Mouse (Mus musculus): ENCODE measurements around the gene Foxa1. TPM values are rescaled to one million over a fixed set of nuclear protein-coding genes. Genes with fewer than 3 reads are reported as not detected.

Gene Foxa1
- polyA plus RNA-seq, 1 experiment, result not detected

- WGBS, result 3% methylated on average over 63 of the region's 63 CpGs
- Histone ChIP-seq H3K27ac (ENCODE audit: insufficient read depth, low read depth, low read length) (no peak overlapping the region), H3K4me3 (ENCODE audit: insufficient read depth, low read depth, low read length) (no peak overlapping the region), H3K4me1 (ENCODE audit: control insufficient read depth, insufficient read depth, low read length) (peaks cover 6% of the 10 kb centered on the region)
- no peak for TF ChIP-seq POLR2A (IDR thresholded peaks at IDR 0.05; ENCODE audit: insufficient read depth, low read depth, low read length)
Measured at GRCm38 (mm10) chr12:57542746-57543626, 3.7 kb downstream of the Foxa1 start.

DNA sequence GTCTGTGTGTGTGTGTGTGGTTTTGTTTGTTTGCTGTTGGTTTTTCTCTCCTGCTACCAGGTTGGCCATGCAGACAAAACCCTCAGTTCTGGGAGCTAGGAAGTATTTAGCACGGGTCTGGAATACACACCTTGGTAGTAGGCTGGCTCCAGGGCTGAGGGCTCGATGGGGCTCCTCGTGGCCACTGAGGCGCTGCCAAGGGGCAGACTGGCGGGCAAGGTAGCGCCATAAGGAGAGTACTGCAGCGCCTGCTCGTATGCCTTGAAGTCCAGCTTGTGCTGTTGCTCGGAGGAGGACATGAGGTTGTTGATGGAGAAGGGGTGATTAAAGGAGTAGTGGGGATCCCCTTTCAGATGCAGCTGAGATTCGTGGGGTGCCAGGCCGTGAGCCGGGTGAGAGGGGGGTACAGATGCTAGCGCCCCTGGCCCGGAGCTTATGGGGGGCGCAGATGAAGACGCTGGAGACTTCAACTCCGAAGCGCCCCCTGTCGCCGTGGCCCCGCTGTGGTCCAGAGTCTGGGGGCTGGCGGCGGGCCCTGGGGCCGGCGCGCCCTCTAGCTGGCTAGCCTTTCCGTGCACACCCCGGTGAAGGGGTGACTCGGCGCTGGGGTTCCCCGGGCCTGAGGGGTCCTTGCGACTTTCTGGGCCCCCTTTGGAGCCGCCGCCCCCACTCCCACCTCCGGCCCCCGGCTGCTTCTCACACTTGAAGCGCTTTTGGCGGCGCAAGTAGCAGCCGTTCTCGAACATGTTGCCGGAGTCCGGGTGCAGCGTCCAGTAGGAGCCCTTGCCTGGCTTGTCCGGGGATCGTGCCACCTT lies 4.6 kb downstream of the Foxa1 start:
- H3K27ac ChIP-seq (ENCODE audit: insufficient read depth, low read depth, low read length), result no peak overlapping the region
- WGBS, result 2% methylated on average over 46 of the region's 46 CpGs
- TF ChIP-seq POLR2A (IDR thresholded peaks at IDR 0.05; ENCODE audit: insufficient read depth, low read depth, low read length) (no peak), CTCF (IDR thresholded peaks at IDR 0.05; ENCODE audit: insufficient read depth, low read depth, low read length) (no peak)
- H3K4me1 ChIP-seq (ENCODE audit: control insufficient read depth, insufficient read depth, low read length), result peaks cover 6% of the 10 kb centered on the region
- H3K4me3 ChIP-seq (ENCODE audit: insufficient read depth, low read depth, low read length), result no peak overlapping the region

- Histone ChIP-seq H3K27ac (ENCODE audit: insufficient read depth, low read depth, low read length) (no peak overlapping the region), H3K4me3 (ENCODE audit: insufficient read depth, low read depth, low read length) (no peak overlapping the region), H3K4me1 (ENCODE audit: control insufficient read depth, insufficient read depth, low read length) (peaks cover 6% of the 10 kb centered on the region)
- TF ChIP-seq POLR2A (IDR thresholded peaks at IDR 0.05; ENCODE audit: insufficient read depth, low read depth, low read length) (no peak), CTCF (IDR thresholded peaks at IDR 0.05; ENCODE audit: insufficient read depth, low read depth, low read length) (no peak)
- 13% methylated on average over 6 of the region's 6 CpGs for WGBS
Measured at GRCm38 (mm10) chr12:57541118-57541517, 5.6 kb downstream of the Foxa1 start.

DNA sequence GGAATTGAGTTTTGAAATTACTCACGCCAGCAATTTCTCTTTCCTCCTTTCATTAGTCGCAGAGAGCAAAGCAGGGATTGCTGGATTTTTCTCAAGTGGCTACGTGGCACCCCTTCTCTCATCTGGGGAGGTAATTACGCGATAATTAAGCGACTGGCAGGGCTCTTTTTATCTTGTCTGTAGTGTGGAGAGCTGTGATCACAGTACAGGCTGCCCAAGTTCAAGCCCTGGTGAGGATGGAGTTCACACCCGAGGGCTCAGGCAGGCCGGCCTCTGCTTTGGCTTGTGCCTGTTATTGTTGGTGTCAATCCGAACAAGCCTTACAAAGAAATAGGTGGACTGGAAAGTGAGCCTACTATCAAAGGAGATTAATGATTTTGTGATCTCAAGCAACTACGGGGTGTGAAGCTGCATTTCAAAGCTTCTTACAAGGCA lies 7.1 kb downstream of the Foxa1 start:
- 3% methylated on average over 10 of the region's 10 CpGs for WGBS
- Histone ChIP-seq H3K4me3 (ENCODE audit: insufficient read depth, low read depth, low read length) (no peak overlapping the region), H3K27ac (ENCODE audit: insufficient read depth, low read depth, low read length) (no peak overlapping the region), H3K4me1 (ENCODE audit: control insufficient read depth, insufficient read depth, low read length) (no peaks in the 10 kb centered on the region)
- TF ChIP-seq POLR2A (IDR thresholded peaks at IDR 0.05; ENCODE audit: insufficient read depth, low read depth, low read length) (no peak), CTCF (IDR thresholded peaks at IDR 0.05; ENCODE audit: insufficient read depth, low read depth, low read length) (no peak)

- no peak overlapping the region for H3K4me3 ChIP-seq (ENCODE audit: insufficient read depth, low read depth, low read length)
- WGBS, result 3% methylated on average over 63 of the region's 63 CpGs
- TF ChIP-seq CTCF (IDR thresholded peaks at IDR 0.05; ENCODE audit: insufficient read depth, low read depth, low read length), result no peak
- no peak for TF ChIP-seq POLR2A (IDR thresholded peaks at IDR 0.05; ENCODE audit: insufficient read depth, low read depth, low read length)
- H3K4me1 ChIP-seq (ENCODE audit: control insufficient read depth, insufficient read depth, low read length), result no peaks in the 10 kb centered on the region
- no peak overlapping the region for H3K27ac ChIP-seq (ENCODE audit: insufficient read depth, low read depth, low read length)
Measured at GRCm38 (mm10) chr12:57538588-57539550, 7.8 kb downstream of the Foxa1 start.

DNA sequence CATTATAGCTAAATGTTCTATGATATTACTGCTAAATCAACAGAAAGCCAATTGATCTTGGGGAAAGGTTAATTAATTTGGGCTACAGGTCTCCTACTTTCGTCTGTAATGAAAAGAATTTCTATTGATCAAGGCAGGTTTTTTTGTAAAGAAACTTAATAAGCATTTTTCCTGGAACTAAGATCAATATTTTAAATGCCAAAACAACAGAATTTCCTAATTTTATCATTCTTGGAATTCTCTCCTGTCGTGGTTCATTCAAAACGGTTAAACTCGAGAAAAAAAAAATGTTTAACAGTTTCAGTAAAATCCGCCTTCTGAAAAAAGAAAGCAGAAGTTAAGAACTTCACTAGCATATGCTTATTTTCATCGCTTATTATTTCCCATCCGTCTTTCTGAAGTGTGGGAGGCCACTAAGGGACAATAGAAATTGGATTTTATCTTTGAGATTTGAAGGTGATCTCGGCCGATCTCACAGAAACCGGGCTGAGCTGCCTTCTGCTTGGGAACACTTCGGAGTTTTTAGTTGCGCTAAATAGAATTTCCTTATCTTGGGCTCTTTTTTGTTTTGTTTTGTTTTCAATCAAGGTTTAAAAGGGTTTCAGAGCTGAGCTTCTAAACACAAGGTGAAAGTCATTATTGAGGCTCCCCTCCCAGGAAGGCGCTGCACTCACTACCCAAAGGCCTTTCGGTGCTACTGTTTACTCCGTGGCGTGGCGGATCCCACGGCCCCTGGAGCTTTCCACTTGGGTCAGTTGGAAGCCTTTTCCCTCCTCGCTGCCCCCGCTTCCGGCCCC lies 8.7 kb downstream of the Foxa1 start:
- Histone ChIP-seq H3K4me3 (ENCODE audit: insufficient read depth, low read depth, low read length) (no peak overlapping the region), H3K27ac (ENCODE audit: insufficient read depth, low read depth, low read length) (no peak overlapping the region), H3K4me1 (ENCODE audit: control insufficient read depth, insufficient read depth, low read length) (no peaks in the 10 kb centered on the region)
- no peak for TF ChIP-seq POLR2A (IDR thresholded peaks at IDR 0.05; ENCODE audit: insufficient read depth, low read depth, low read length)
- WGBS, result 6% methylated on average over 21 of the region's 21 CpGs

GRCm38 (mm10) chr12:57536909-57537670 lies 9.6 kb downstream of the Foxa1 start:
- H3K27ac ChIP-seq (ENCODE audit: insufficient read depth, low read depth, low read length), result no peak overlapping the region
- TF ChIP-seq POLR2A (IDR thresholded peaks at IDR 0.05; ENCODE audit: insufficient read depth, low read depth, low read length), result no peak
- WGBS, result 8% methylated on average over 11 of the region's 11 CpGs

More at GRCm38 (mm10) chr12:57536909-57537670, 9.6 kb downstream of the Foxa1 start:
- Histone ChIP-seq H3K4me1 (ENCODE audit: control insufficient read depth, insufficient read depth, low read length) (no peaks in the 10 kb centered on the region), H3K4me3 (ENCODE audit: insufficient read depth, low read depth, low read length) (no peak overlapping the region)
